Mouse (Mus musculus) stomach, embryonic 16.5 days (tissue): ENCODE data around the gene Slc25a18. TPM values are rescaled to one million over a fixed set of nuclear protein-coding genes. Genes with fewer than 3 reads are reported as not detected.

Source experiments
- ATAC-seq: fragments of 200-750 bp; cut with Nextera tagmentation; 2 replicates; pipeline ENCODE4 v1.8.0; 2017; ENCODE audit warnings: moderate number of reproducible peaks, moderate TSS enrichment; ENCODE audit not compliant: insufficient read depth, low FRiP score
- H3K27ac ChIP-seq: fragments of 300-500 bp; sonication (generic); 2 replicates; pipeline ENCODE4 v1.5.1; 2014; ENCODE audit warnings: low read length
- H3K27me3 ChIP-seq: fragments of 300-500 bp; sonication (generic); 2 replicates; pipeline ENCODE4 v1.6.1; 2014; ENCODE audit warnings: low read length, control low read depth, mixed read lengths; ENCODE audit not compliant: control insufficient read depth, insufficient read depth
- H3K36me3 ChIP-seq: fragments of 300-500 bp; sonication (generic); 2 replicates; pipeline ENCODE4 v1.6.1; 2014; ENCODE audit warnings: low read length; ENCODE audit not compliant: control insufficient read depth, insufficient read depth
- H3K4me1 ChIP-seq: fragments of 300-500 bp; sonication (generic); 2 replicates; pipeline ENCODE4 v1.6.1; 2014; ENCODE audit warnings: low read length, control low read depth, mixed read lengths; ENCODE audit not compliant: control insufficient read depth, insufficient read depth
- H3K4me2 ChIP-seq: fragments of 300-500 bp; sonication (generic); 2 replicates; pipeline ENCODE4 v1.6.1; 2014; ENCODE audit warnings: low read depth, low read length, mixed read lengths
- H3K4me3 ChIP-seq: fragments of 300-500 bp; sonication (generic); replicated peaks from 2 replicates; pipeline ENCODE4 v1.5.1; 2014; ENCODE audit warnings: mild to moderate bottlenecking, low read length
- H3K9ac ChIP-seq: fragments of 300-500 bp; sonication (generic); 2 replicates; pipeline ENCODE4 v1.6.1; 2014; ENCODE audit warnings: low read length
- H3K9me3 ChIP-seq: fragments of 300-500 bp; sonication (generic); replicated peaks from 2 replicates; pipeline ENCODE4 v1.6.1; 2016; ENCODE audit warnings: low read length, control low read depth; ENCODE audit not compliant: control insufficient read depth
- WGBS: fragments of 180-500 bp; shearing (Covaris S2); extraction: QIAGEN DNeasy Blood & Tissue Kit; methylation state at CpG from one replicate; pipeline ENCODE4 v1.1.7; 2014; 5-methylcytosine and 5-hydroxymethylcytosine counted together
- polyA plus RNA-seq: library from polyadenylated mRNA; unstranded; fragments of >200 nt; fragmentation: Nextera tagmentation; extraction: Ambion mirVana; gene quantifications from 2 replicates; pipeline ENCODE4 v1.2.1, GENCODE M21; 2015

Gene Slc25a18
- polyA plus RNA-seq, 1 experiment from 2014 or later = 0.09 TPM

DNA sequence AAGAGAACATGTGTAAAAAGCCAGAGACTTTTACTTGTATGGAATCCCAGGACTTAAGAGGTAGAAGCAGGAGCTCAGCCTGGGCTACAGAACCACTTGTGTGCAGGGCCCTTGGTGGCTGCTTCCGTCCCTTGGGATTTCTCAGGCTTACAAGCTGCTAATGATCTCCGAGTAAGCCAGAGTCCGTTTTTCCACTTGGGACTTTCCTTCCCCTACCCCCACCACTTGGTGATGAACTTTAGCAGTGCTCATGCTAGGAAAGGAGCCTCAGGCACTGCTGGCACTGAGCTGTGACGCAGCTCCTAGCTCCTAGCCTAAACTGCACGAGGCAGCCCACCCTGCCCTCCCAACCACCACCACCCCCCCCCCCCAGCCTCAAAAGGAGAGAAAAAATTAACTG, 17.3 kb downstream of the Slc25a18 start:
- Histone ChIP-seq H3K4me3 (no peak overlapping the region), H3K27me3 (no peaks in the 10 kb centered on the region), H3K4me2 (no peak overlapping the region), H3K9me3 (no peaks in the 10 kb centered on the region), H3K27ac (no peak overlapping the region), H3K9ac (no peak overlapping the region), H3K4me1 (no peaks in the 10 kb centered on the region), H3K36me3 (peaks cover 22% of the 10 kb centered on the region)
- no peak for ATAC-seq
- WGBS = 68% methylated on average over 5 of the region's 5 CpGs

DNA sequence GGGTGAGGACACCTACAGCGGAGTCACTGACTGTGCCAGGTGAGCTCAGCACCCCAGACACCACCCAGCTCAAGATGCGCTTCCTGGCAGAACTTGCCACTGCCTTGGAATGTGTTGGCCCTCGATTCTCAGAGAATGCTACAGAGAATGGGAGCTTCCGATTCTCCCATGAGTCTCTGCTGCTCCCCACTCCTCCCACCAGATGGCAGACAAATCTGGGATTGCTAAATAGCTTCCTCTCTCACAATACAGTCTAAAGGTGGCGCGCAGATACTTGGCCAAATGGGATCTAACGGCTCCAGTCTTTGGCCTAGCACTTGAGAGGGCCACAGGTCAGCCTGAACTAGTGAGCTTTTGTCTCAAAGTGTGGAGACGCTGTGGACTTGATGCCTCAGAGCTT, 19.6 kb downstream of the Slc25a18 start:
- Histone ChIP-seq H3K4me1 (no peaks in the 10 kb centered on the region), H3K4me2 (no peak overlapping the region), H3K27ac (peak overlapping the region; percentile 9; the same call in 1 of the 2 replicates), H3K9ac (no peak overlapping the region), H3K27me3 (no peaks in the 10 kb centered on the region), H3K36me3 (peaks cover 25% of the 10 kb centered on the region), H3K4me3 (no peak overlapping the region), H3K9me3 (no peaks in the 10 kb centered on the region)
- ATAC-seq = no peak
- WGBS = 81% methylated on average over 8 of the region's 8 CpGs

DNA sequence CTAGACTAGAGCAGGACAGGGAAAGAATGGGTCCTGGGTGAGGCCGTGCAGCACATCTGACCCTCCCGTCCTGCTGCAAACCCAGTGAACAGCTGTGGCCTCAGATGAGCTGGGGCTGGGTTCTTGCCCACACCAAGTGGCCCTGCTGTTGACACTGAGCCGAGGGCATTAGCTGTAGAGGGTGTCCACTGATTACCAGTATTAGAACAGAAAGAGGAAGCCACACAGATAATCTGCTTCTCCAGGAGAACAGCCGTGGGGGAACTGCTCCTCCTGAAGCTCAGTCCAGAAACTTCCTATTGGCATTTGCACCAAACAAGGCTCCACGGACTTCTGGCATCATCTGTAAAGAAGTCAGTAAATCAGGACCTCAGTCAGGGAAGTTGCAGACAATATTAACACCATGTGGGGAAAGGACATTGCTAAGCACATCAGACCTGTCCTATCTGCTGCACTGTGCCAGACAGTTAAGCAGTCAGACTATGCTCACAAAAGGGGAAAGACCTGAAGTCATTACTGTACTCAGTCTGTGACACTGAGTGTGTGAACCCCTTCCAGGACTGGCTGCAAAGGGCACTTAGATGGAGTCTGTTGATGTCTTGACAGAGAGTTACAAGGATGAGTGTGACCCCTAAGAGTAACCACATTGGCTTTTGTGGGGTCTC, 22.2 kb downstream of the Slc25a18 start:
- Histone ChIP-seq H3K27ac (no peak overlapping the region), H3K9me3 (no peaks in the 10 kb centered on the region), H3K9ac (no peak overlapping the region), H3K27me3 (no peaks in the 10 kb centered on the region), H3K36me3 (peaks cover 25% of the 10 kb centered on the region), H3K4me1 (0 out of 2 replicates have a peak, but pooled peaks cover 4% of the 10 kb centered on the region), H3K4me2 (no peak overlapping the region), H3K4me3 (no peak overlapping the region)
- WGBS = 78% methylated on average over 5 of the region's 5 CpGs
- ATAC-seq = no peak

DNA sequence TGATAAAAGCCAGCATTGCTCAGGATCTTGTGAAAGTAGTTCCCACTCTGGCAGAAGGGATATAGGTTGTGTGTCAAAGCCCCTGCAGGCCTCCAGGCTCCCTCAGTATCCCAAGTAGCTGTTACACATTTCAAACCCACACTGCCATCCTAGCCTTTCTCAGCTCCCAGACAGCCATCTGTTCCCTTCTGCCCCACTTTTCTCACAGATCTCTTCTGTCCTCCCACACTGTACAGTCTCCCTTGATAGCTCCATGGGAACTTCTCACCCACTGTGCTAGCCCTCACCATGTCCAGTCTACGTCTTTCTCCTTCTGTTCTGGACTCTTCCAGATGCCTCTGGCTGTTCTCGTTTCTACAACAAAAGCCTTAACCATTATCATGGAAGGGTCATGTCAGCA, 22.7 kb downstream of the Slc25a18 start:
- Histone ChIP-seq H3K36me3 (peaks cover 25% of the 10 kb centered on the region), H3K4me1 (0 out of 2 replicates have a peak, but pooled peaks cover 4% of the 10 kb centered on the region), H3K27me3 (no peaks in the 10 kb centered on the region), H3K9me3 (no peaks in the 10 kb centered on the region), H3K4me2 (no peak overlapping the region), H3K27ac (no peak overlapping the region), H3K9ac (no peak overlapping the region), H3K4me3 (no peak overlapping the region)
- no peak for ATAC-seq
- 83% methylated on average over 2 of the region's 2 CpGs for WGBS

- Histone ChIP-seq H3K4me3 (no peak overlapping the region), H3K9me3 (no peaks in the 10 kb centered on the region), H3K36me3 (peaks cover 27% of the 10 kb centered on the region), H3K27me3 (no peaks in the 10 kb centered on the region), H3K27ac (peak overlapping the region; percentile 82), H3K4me1 (0 out of 2 replicates have a peak, but pooled peaks cover 4% of the 10 kb centered on the region), H3K9ac (no peak overlapping the region), H3K4me2 (no peak overlapping the region)
- WGBS = 80% methylated on average over 7 of the region's 7 CpGs
- peak; percentile 78 for ATAC-seq
Observed at GRCm38 (mm10) chr6:120798019-120798418, 24.6 kb downstream of the Slc25a18 start.

- Histone ChIP-seq H3K27me3 (no peaks in the 10 kb centered on the region), H3K9ac (no peak overlapping the region), H3K4me3 (no peak overlapping the region), H3K4me2 (no peak overlapping the region), H3K27ac (peak overlapping the region; percentile 75), H3K4me1 (0 out of 2 replicates have a peak, but pooled peaks cover 4% of the 10 kb centered on the region), H3K36me3 (peaks cover 30% of the 10 kb centered on the region), H3K9me3 (no peaks in the 10 kb centered on the region)
- ATAC-seq = no peak
- 81% methylated on average over 4 of the region's 4 CpGs for WGBS
Observed at GRCm38 (mm10) chr6:120798905-120799304, 25.5 kb downstream of the Slc25a18 start.

DNA sequence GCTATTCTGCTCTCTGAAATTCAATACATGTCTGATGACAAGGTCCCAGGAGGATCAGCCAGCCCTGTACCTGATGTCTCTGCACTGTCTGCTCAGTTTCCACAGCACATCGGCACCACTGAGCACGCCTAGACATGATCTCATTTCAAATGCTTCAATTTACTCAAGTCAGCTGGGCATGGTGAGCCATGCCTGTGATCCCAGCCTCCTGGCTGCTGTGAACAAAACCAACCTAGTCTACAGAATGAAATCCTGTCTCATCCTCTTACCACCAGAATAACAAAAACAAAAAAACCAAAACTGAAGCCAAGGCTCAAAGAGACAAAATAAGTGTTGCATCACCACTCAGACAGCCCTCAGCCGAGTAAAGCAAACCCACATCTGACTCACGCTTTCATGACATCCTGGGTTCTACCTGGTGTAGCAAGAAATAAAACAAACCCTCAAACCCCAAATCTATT, 26.2 kb downstream of the Slc25a18 start:
- H3K9ac ChIP-seq = no peak overlapping the region
- peak overlapping the region; percentile 39 for H3K27ac ChIP-seq
- H3K27me3 ChIP-seq = no peaks in the 10 kb centered on the region
- no peak for ATAC-seq
- peaks cover 29% of the 10 kb centered on the region for H3K36me3 ChIP-seq
- 78% methylated on average over 4 of the region's 4 CpGs for WGBS
- no peaks in the 10 kb centered on the region for H3K9me3 ChIP-seq
- no peak overlapping the region for H3K4me3 ChIP-seq
- no peak overlapping the region for H3K4me2 ChIP-seq
- H3K4me1 ChIP-seq = 0 out of 2 replicates have a peak, but pooled peaks cover 4% of the 10 kb centered on the region

DNA sequence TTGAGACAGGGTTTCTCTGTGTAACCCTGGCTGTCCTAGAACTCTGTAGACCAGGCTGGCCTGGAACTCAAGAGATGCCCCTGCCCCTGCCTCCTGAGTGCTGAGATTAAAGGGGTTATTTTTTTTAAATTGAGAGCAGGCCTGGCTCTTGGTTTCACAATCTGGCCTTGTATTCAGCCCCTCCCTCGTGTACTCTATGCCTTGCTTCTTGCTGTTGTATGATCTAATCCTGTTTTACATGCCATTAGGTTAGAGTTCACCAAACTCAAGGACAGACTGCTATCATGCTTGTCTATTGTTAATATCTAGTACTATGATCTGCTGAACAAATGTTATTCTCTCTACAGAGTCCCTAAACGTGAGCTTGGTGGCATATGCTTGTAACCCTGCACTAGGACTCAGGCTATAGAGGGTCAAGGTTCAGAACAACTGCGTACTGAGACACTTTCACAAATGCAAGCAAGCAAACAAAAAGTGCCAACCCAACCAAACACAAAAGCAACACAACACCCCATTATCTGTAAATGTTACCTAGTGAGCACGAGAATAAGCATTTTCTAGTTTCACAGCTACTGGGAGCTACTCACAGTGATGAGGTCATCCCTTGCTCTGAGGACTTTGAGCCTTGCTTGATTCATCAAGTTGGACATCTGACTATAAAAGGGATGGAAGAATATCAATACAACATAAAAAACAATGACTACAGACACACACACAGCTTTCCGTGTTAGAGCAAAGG, 33.8 kb downstream of the Slc25a18 start:
- H3K9me3 ChIP-seq = no peaks in the 10 kb centered on the region
- peak overlapping the region; percentile 21; the same call in 1 of the 2 replicates for H3K27ac ChIP-seq
- no peak overlapping the region for H3K9ac ChIP-seq
- ATAC-seq = 0 out of 2 replicates have a peak, but pooled peaks have one; percentile 40
- WGBS = 61% methylated on average over 5 of the region's 5 CpGs
- H3K4me1 ChIP-seq = no peaks in the 10 kb centered on the region; the same call in 1 of the 2 replicates
- no peak overlapping the region for H3K4me3 ChIP-seq
- H3K27me3 ChIP-seq = no peaks in the 10 kb centered on the region
- H3K4me2 ChIP-seq = no peak overlapping the region
- peaks cover 47% of the 10 kb centered on the region for H3K36me3 ChIP-seq

DNA sequence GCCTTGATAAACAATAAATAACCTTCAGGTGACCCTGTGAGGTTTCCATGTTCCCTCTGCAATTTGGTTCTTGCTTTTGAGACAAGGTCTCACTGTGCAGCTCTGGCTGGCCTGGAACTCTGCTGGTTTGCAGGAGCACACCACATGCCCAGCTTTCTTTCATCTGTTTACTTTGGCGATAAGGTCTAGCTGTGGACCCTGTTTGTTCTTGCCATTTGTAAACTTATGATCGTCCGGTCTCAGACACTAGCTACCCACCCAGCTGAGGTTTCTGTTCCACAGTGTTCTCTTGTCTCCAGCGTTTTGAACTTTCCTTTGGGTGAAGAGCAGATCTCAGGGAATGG, 34.3 kb downstream of the Slc25a18 start:
- Histone ChIP-seq H3K27me3 (no peaks in the 10 kb centered on the region), H3K4me3 (no peak overlapping the region), H3K4me2 (no peak overlapping the region), H3K36me3 (peaks cover 42% of the 10 kb centered on the region), H3K4me1 (no peaks in the 10 kb centered on the region; the same call in 1 of the 2 replicates), H3K27ac (peak overlapping the region; percentile 47), H3K9ac (no peak overlapping the region), H3K9me3 (no peaks in the 10 kb centered on the region)
- WGBS = 56% methylated on average over 4 of the region's 4 CpGs
- peak; percentile 76 for ATAC-seq
